11 mouse cellular contexts compared by ENCODE assay signal in genomic region chr10:80331636-80332524, GRCm38 (mm10). TPM values are rescaled to one million over a fixed set of nuclear protein-coding genes. Genes with fewer than 3 reads are reported as not detected.
DNase-seq lines count a peak whose midpoint lies in the region; ATAC-seq lines count a peak whose summit lies in the region.
"Had no signal": no experiment of that assay in that cellular context is flagged by ENCODE, and none has a peak within 500 bp of the region (broad histone marks: within the 10 kb centered on the region; RNA-seq: fewer than 3 reads in every experiment).

No protein-coding gene starts in this region.

- DNase-seq in heart, postnatal 4 days = no peak
- peak; percentile 58 to 68 for DNase-seq in spleen, postnatal 36 days (ENCODE audit: low spot score in 2 of 2)
- no peak for DNase-seq in spleen, adult 12 weeks (ENCODE audit: low spot score)
- DNase-seq in liver = peak; percentile 90
- DNase-seq in adrenal gland, adult 2 months = no peak
- DNase-seq: adrenal gland, postnatal 14 days had no signal

- H3K4me1 ChIP-seq in heart, embryonic 12.5 days (replicated peaks) = peaks cover 15% of the 10 kb centered on the region
- H3K4me1 ChIP-seq in stomach, embryonic 16.5 days (ENCODE audit: control insufficient read depth, insufficient read depth, low read length) = peaks cover 27% of the 10 kb centered on the region

- H3K36me3 ChIP-seq in heart, embryonic 12.5 days = no peaks in the 10 kb centered on the region
- H3K36me3 ChIP-seq in stomach, embryonic 16.5 days (ENCODE audit: control insufficient read depth, insufficient read depth, low read length) = no peaks in the 10 kb centered on the region
- H3K36me3 ChIP-seq: heart, embryonic 15.5 days; neural tube, embryonic 12.5 days had no signal

- peak; percentile 49; the same call in 1 of the 2 replicates for ATAC-seq in heart, embryonic 12.5 days (ENCODE audit: insufficient number of reproducible peaks, low FRiP score)
- ATAC-seq in stomach, embryonic 16.5 days (ENCODE audit: insufficient read depth, low FRiP score) = no peak
- no peak for ATAC-seq in frontal cortex, adult (ENCODE audit: low TSS enrichment)

- WGBS in heart, embryonic 12.5 days = 44% methylated on average over 10 of the region's 10 CpGs
- 54% methylated on average over 10 of the region's 10 CpGs for WGBS in stomach, embryonic 16.5 days

- H3K27ac ChIP-seq in heart, embryonic 12.5 days (ENCODE audit: poor library complexity, severe bottlenecking) = no peak overlapping the region
- peak overlapping the region; percentile 76 for H3K27ac ChIP-seq in stomach, embryonic 16.5 days (ENCODE audit: low read length)
- H3K27ac ChIP-seq: heart, embryonic 15.5 days; neural tube, embryonic 12.5 days had no signal

- peak overlapping the region; percentile 85 for H3K4me2 ChIP-seq in heart, embryonic 12.5 days
- H3K4me2 ChIP-seq in stomach, embryonic 16.5 days (ENCODE audit: low read depth, low read length) = peak overlapping the region; percentile 97

- H3K4me3 ChIP-seq in heart, embryonic 12.5 days = no peak overlapping the region
- peak overlapping the region; percentile 60 for H3K4me3 ChIP-seq in stomach, embryonic 16.5 days (replicated peaks; ENCODE audit: low read length)
- H3K4me3 ChIP-seq: heart, embryonic 15.5 days; neural tube, embryonic 12.5 days had no signal

- no peak overlapping the region for H3K9ac ChIP-seq in heart, embryonic 12.5 days
- H3K9ac ChIP-seq in stomach, embryonic 16.5 days (ENCODE audit: low read length) = no peak overlapping the region
- H3K9ac ChIP-seq: heart, embryonic 15.5 days; neural tube, embryonic 12.5 days had no signal

- peaks cover 64% of the 10 kb centered on the region for H3K27me3 ChIP-seq in heart, embryonic 12.5 days (replicated peaks)
- H3K27me3 ChIP-seq in stomach, embryonic 16.5 days (ENCODE audit: control insufficient read depth, insufficient read depth, low read length) = no peaks in the 10 kb centered on the region

- no peaks in the 10 kb centered on the region for H3K9me3 ChIP-seq in heart, embryonic 12.5 days (replicated peaks)
- H3K9me3 ChIP-seq in stomach, embryonic 16.5 days (replicated peaks; ENCODE audit: control insufficient read depth, low read length) = no peaks in the 10 kb centered on the region
- H3K9me3 ChIP-seq: heart, embryonic 15.5 days; neural tube, embryonic 12.5 days had no signal

RNA-seq across cellular contexts. Expression of gene Reep6, which starts 2.1 kb away (rescaled TPM):
- polyA plus RNA-seq in heart, embryonic 12.5 days (2016; fragmentation: Nextera tagmentation; extraction: Ambion mirVana) = 3.1 and 3.7 TPM in 2 replicates
- total RNA-seq in heart, postnatal 4 days (2021) = 1 to 10 TPM; 1.6 to 1.8 TPM
- 45.2 and 51.1 TPM in 2 replicates for polyA plus RNA-seq in stomach, embryonic 16.5 days (2015; fragmentation: Nextera tagmentation; extraction: Ambion mirVana)
- 10 to 100 TPM; 11.1 to 15.6 TPM for total RNA-seq in adrenal gland, adult 2 months (2021)
- 11.3 and 15.7 TPM in 2 replicates for polyA plus RNA-seq in adrenal gland, adult 2 months (2012; rRNA removed)

RNA-seq across cellular contexts. Expression of gene Pcsk4, which starts 2.6 kb away (rescaled TPM):
- polyA plus RNA-seq in heart, embryonic 12.5 days (2016; fragmentation: Nextera tagmentation; extraction: Ambion mirVana) = 1.0 and 1.5 TPM in 2 replicates
- total RNA-seq in heart, postnatal 4 days (2021) = 1 to 10 TPM; 1.3 to 2.0 TPM
- polyA plus RNA-seq in stomach, embryonic 16.5 days (2015; fragmentation: Nextera tagmentation; extraction: Ambion mirVana) = 3.7 and 4.4 TPM in 2 replicates
- total RNA-seq in adrenal gland, adult 2 months (2021) = 1 to 10 TPM; 1.8 to 3.4 TPM
- polyA plus RNA-seq in adrenal gland, adult 2 months (2012; rRNA removed) = 15.9 and 19.6 TPM in 2 replicates

RNA-seq across cellular contexts. Expression of gene 2310011J03Rik, which starts 11.5 kb away (rescaled TPM):
- polyA plus RNA-seq in heart, embryonic 12.5 days (2016; fragmentation: Nextera tagmentation; extraction: Ambion mirVana) = 32.7 and 32.8 TPM in 2 replicates
- total RNA-seq in heart, postnatal 4 days (2021) = 10 to 100 TPM; 16.9 TPM
- 46.6 and 48.1 TPM in 2 replicates for polyA plus RNA-seq in stomach, embryonic 16.5 days (2015; fragmentation: Nextera tagmentation; extraction: Ambion mirVana)
- total RNA-seq in adrenal gland, adult 2 months (2021) = 10 to 100 TPM; 21.6 to 32.5 TPM
- polyA plus RNA-seq in adrenal gland, adult 2 months (2012; rRNA removed) = 57.0 and 61.7 TPM in 2 replicates

RNA-seq across cellular contexts. Expression of gene Adamtsl5, which starts 16.3 kb away (rescaled TPM):
- polyA plus RNA-seq in heart, embryonic 12.5 days (2016; fragmentation: Nextera tagmentation; extraction: Ambion mirVana) = 5.3 and 6.7 TPM in 2 replicates
- total RNA-seq in heart, postnatal 4 days (2021) = 10 to 100 TPM; 32.8 to 34.2 TPM
- polyA plus RNA-seq in stomach, embryonic 16.5 days (2015; fragmentation: Nextera tagmentation; extraction: Ambion mirVana) = 22.0 and 24.0 TPM in 2 replicates
- 10 to 100 TPM in 1 of 2 experiments, 1 to 10 TPM in 1; 8.0 to 10.3 TPM for total RNA-seq in adrenal gland, adult 2 months (2021)
- polyA plus RNA-seq in adrenal gland, adult 2 months (2012; rRNA removed) = 35.1 and 41.5 TPM in 2 replicates

RNA-seq across cellular contexts. Expression of gene Plk5, which starts 24.4 kb away (rescaled TPM):
- not detected in 2 replicates for polyA plus RNA-seq in heart, embryonic 12.5 days (2016; fragmentation: Nextera tagmentation; extraction: Ambion mirVana)
- total RNA-seq in heart, postnatal 4 days (2021) = not detected
- polyA plus RNA-seq in stomach, embryonic 16.5 days (2015; fragmentation: Nextera tagmentation; extraction: Ambion mirVana) = 0.14 and 0.61 TPM in 2 replicates
- under 1 TPM; 0.14 to 0.45 TPM for total RNA-seq in adrenal gland, adult 2 months (2021)
- polyA plus RNA-seq in adrenal gland, adult 2 months (2012; rRNA removed) = 1.5 and 2.6 TPM in 2 replicates

Comparison
In these comparisons a context has a peak if more than half of its experiments do, and no peak if none do; other contexts are left out.
1. DNase-seq: peak in spleen, postnatal 36 days (2 of 2) and liver (single experiment); none in heart, postnatal 4 days (single experiment), spleen, adult 12 weeks (single experiment) and adrenal gland, adult 2 months (single experiment).